Mouse (Mus musculus) olfactory bulb, adult 2 months (tissue): ENCODE measurements at regions not wholly inside any gene's neighbourhood (a gene's known extent, or its start where the extent isn't known, plus 50 kb on each side); places are given as distances from the start of the nearest gene placed in this dataset.

Source experiments
- H3K27ac ChIP-seq: fragments of 200-500 bp; 2 replicates; pipeline ENCODE4 v1.5.1; 2012; ENCODE audit warnings: low read depth, low read length; ENCODE audit not compliant: insufficient read depth
- H3K4me1 ChIP-seq: fragments of 200-500 bp; 2 replicates; pipeline ENCODE4 v1.6.1; 2012; ENCODE audit warnings: low read length; ENCODE audit not compliant: control insufficient read depth, insufficient read depth
- H3K4me3 ChIP-seq: fragments of 200-500 bp; 2 replicates; pipeline ENCODE4 v1.5.1; 2012; ENCODE audit warnings: mild to moderate bottlenecking, low read depth, low read length, moderate library complexity; ENCODE audit not compliant: insufficient read depth
- CTCF ChIP-seq: fragments of 200-500 bp; IDR thresholded peaks from 2 replicates; pipeline ENCODE4 v1.5.1; 2012; ENCODE audit warnings: low read depth, mild to moderate bottlenecking, low read length, moderate library complexity; ENCODE audit not compliant: insufficient read depth
- POLR2A ChIP-seq: fragments of 200-500 bp; IDR thresholded peaks from 2 replicates; pipeline ENCODE4 v1.6.1; 2012; ENCODE audit warnings: mild to moderate bottlenecking, low read depth, low read length, moderate library complexity; ENCODE audit not compliant: insufficient read depth
- WGBS: fragments of 180-500 bp; shearing (Covaris S2); methylation state at CpG from one replicate; pipeline ENCODE4 v1.1.7; 2018; 5-methylcytosine and 5-hydroxymethylcytosine counted together

- Histone ChIP-seq H3K4me3 (no peak overlapping the region), H3K27ac (no peak overlapping the region), H3K4me1 (no peaks in the 10 kb centered on the region)
- 81% methylated on average over 2 of the region's 2 CpGs for WGBS
- no peak for TF ChIP-seq POLR2A
These were observed 107.2 kb upstream of the Tox3 start for GRCm38 (mm10) chr8:90455321-90455720.

GRCm38 (mm10) chr8:90454130-90454529 is 106.0 kb upstream of the Tox3 start:
- no peaks in the 10 kb centered on the region for H3K4me1 ChIP-seq
- whole genome bisulfite sequencing, result 30% methylated on average over 5 of the region's 5 CpGs
- peak overlapping the region; percentile 54; the same call in 1 of the 2 replicates for H3K27ac ChIP-seq
- no peak overlapping the region for H3K4me3 ChIP-seq
- TF ChIP-seq POLR2A, result no peak
- TF ChIP-seq CTCF, result no peak

GRCm38 (mm10) chr8:90441058-90441851 is 93.1 kb upstream of the Tox3 start:
- no peaks in the 10 kb centered on the region for H3K4me1 ChIP-seq
- no peak for TF ChIP-seq CTCF
- no peak for TF ChIP-seq POLR2A
- no peak overlapping the region for H3K27ac ChIP-seq
- 80% methylated on average over 9 of the region's 9 CpGs for WGBS
- no peak overlapping the region for H3K4me3 ChIP-seq

- WGBS, result 61% methylated on average over 2 of the region's 2 CpGs
These were observed 65.9 kb upstream of the Tox3 start for GRCm38 (mm10) chr8:90414021-90414420.

More at GRCm38 (mm10) chr8:90414021-90414420, 65.9 kb upstream of the Tox3 start:
- H3K4me1 ChIP-seq, result no peaks in the 10 kb centered on the region
- no peak overlapping the region for H3K4me3 ChIP-seq
- TF ChIP-seq POLR2A (no peak), CTCF (no peak)
- H3K27ac ChIP-seq, result no peak overlapping the region
